Mouse (Mus musculus): ENCODE data around the gene Cyp4f15.

DNA sequence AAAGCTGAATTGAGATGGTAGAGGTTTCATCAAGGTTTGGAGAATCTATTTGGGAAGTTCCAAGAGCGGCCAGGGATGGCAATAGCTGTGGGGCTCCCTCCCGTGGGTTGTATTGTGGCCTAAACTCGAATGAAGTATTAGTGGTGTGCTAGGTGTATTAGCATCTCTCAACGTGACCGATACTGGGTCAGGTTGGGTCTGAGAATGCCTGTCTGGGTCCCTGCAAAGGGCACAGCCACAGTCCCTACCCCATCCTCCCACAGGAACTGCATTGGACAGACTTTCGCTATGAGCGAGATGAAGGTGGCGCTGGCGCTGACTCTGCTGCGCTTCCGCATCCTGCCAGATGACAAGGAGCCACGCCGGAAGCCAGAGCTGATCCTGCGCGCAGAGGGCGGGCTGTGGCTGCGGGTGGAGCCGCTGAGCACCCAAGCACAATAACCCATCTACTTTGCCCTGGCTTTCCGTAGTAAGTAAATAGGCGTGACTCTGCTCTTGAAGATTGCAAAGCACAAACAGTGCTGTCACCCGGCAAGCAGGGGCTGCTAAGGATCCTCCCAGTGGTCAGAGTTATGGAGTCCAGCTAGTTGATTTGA, 9.3 kb upstream of the Cyp4f15 start:
- TF ChIP-seq CTCF (IDR thresholded peaks at IDR 0.05; ENCODE audit: low read depth, low read length) (no peak), POLR2A (IDR thresholded peaks at IDR 0.05; ENCODE audit: insufficient read depth, low read length) (no peak)

Data from ES-Bruce4 (cell line).